Mouse (Mus musculus): Measurements from ENCODE around the gene Eml6.

GRCm38 (mm10) chr11:29812475-29812874, 213.4 kb downstream of the Eml6 start:
- no peak for TF ChIP-seq POLR2A (IDR thresholded peaks at IDR 0.05; ENCODE audit: insufficient read depth, low read length)
- no peak for TF ChIP-seq EP300 (IDR thresholded peaks at IDR 0.05; ENCODE audit: insufficient read depth, low read depth, low read length)
- TF ChIP-seq CTCF (IDR thresholded peaks at IDR 0.05; ENCODE audit: low read depth, low read length), result peak; percentile 2

All from ES-Bruce4 (cell line).